Mouse (Mus musculus): ENCODE measurements around the gene Manba. TPM values are rescaled to one million over a fixed set of nuclear protein-coding genes. Genes with fewer than 3 reads are reported as not detected.

Manba gene
- 2.8 and 3.1 TPM in 2 replicates for polyA plus RNA-seq (2015; fragmentation: Nextera tagmentation; extraction: Ambion mirVana)

- no peaks in the 10 kb centered on the region for H3K9me3 ChIP-seq (replicated peaks)
- peak within 1 kb of the TSS; percentile 99 for H3K4me2 ChIP-seq
- peak within 1 kb of the TSS; percentile 63 for H3K4me3 ChIP-seq
- peak; percentile 93 for ATAC-seq
- H3K9ac ChIP-seq, result peak within 1 kb of the TSS; percentile 74
- H3K4me1 ChIP-seq, result peaks cover 6% of the 10 kb centered on the region; the same call in 1 of the 2 replicates
- no peak within 1 kb of the TSS for H3K27ac ChIP-seq
- no peaks in the 10 kb centered on the region for H3K27me3 ChIP-seq
- no peaks in the 10 kb centered on the region for H3K36me3 ChIP-seq (ENCODE audit: poor library complexity, severe bottlenecking)
- 2% methylated on average over 48 of the region's 48 CpGs for WGBS
These were observed at the start of gene Manba for GRCm38 (mm10) chr3:135485128-135485899. TSS of gene Manba (plus strand) at chr3:135485611.

GRCm38 (mm10) chr3:135436901-135437616, 48.4 kb upstream of the Manba start:
- no peak for ATAC-seq
- Histone ChIP-seq H3K9me3 (replicated peaks) (no peaks in the 10 kb centered on the region), H3K27ac (peak overlapping the region; percentile 100), H3K4me2 (peak overlapping the region; percentile 64), H3K4me1 (peaks cover 28% of the 10 kb centered on the region), H3K36me3 (ENCODE audit: poor library complexity, severe bottlenecking) (0 out of 2 replicates have a peak, but pooled peaks cover 3% of the 10 kb centered on the region), H3K4me3 (peak overlapping the region; percentile 97), H3K9ac (peak overlapping the region; percentile 71), H3K27me3 (no peaks in the 10 kb centered on the region)
- WGBS, result 36% methylated on average over 14 of the region's 14 CpGs

- peak within 1 kb of the TSS; percentile 97 for H3K4me3 ChIP-seq
- no peaks in the 10 kb centered on the region for H3K9me3 ChIP-seq (replicated peaks)
- WGBS, result under 1% methylated on average over 55 of the region's 56 CpGs
- H3K27ac ChIP-seq, result peak within 1 kb of the TSS; percentile 100
- H3K27me3 ChIP-seq, result no peaks in the 10 kb centered on the region
- peak within 1 kb of the TSS; percentile 97 for H3K4me2 ChIP-seq
- H3K36me3 ChIP-seq (ENCODE audit: poor library complexity, severe bottlenecking), result 0 out of 2 replicates have a peak, but pooled peaks cover 3% of the 10 kb centered on the region
- H3K4me1 ChIP-seq, result peaks cover 29% of the 10 kb centered on the region
- H3K9ac ChIP-seq, result peak within 1 kb of the TSS; percentile 96
- peak; percentile 95 for ATAC-seq
These were observed 47.5 kb upstream of the Manba start, which contains the start of gene Ube2d3 for GRCm38 (mm10) chr3:135437758-135438495. TSS of gene Ube2d3 (plus strand) at chr3:135438149.

GRCm38 (mm10) chr3:135438531-135438912, 46.9 kb upstream of the Manba start:
- peak overlapping the region; percentile 96 for H3K9ac ChIP-seq
- no peaks in the 10 kb centered on the region for H3K9me3 ChIP-seq (replicated peaks)
- peaks cover 35% of the 10 kb centered on the region for H3K4me1 ChIP-seq
- peak; percentile 82 for ATAC-seq
- peak overlapping the region; percentile 97 for H3K4me3 ChIP-seq
- H3K36me3 ChIP-seq (ENCODE audit: poor library complexity, severe bottlenecking), result 0 out of 2 replicates have a peak, but pooled peaks cover 3% of the 10 kb centered on the region
- WGBS, result 0% methylated on average over 22 of the region's 50 CpGs
- H3K27me3 ChIP-seq, result no peaks in the 10 kb centered on the region
- peak overlapping the region; percentile 97 for H3K4me2 ChIP-seq
- peak overlapping the region; percentile 100 for H3K27ac ChIP-seq

- Histone ChIP-seq H3K27me3 (no peaks in the 10 kb centered on the region), H3K36me3 (ENCODE audit: poor library complexity, severe bottlenecking) (0 out of 2 replicates have a peak, but pooled peaks cover 3% of the 10 kb centered on the region), H3K4me2 (peak overlapping the region; percentile 97), H3K9ac (peak overlapping the region; percentile 96), H3K4me3 (peak overlapping the region; percentile 97), H3K9me3 (replicated peaks) (no peaks in the 10 kb centered on the region), H3K27ac (peak overlapping the region; percentile 100), H3K4me1 (peaks cover 35% of the 10 kb centered on the region)
- under 1% methylated on average over 37 of the region's 76 CpGs for WGBS
- peak; percentile 60 for ATAC-seq
These were observed 46.4 kb upstream of the Manba start for GRCm38 (mm10) chr3:135438913-135439531.

- peak overlapping the region; percentile 96 for H3K9ac ChIP-seq
- 3% methylated on average over 15 of the region's 15 CpGs for WGBS
- no peaks in the 10 kb centered on the region for H3K27me3 ChIP-seq
- no peak for ATAC-seq
- H3K9me3 ChIP-seq (replicated peaks), result no peaks in the 10 kb centered on the region
- 0 out of 2 replicates have a peak, but pooled peaks cover 3% of the 10 kb centered on the region for H3K36me3 ChIP-seq (ENCODE audit: poor library complexity, severe bottlenecking)
- peak overlapping the region; percentile 100 for H3K27ac ChIP-seq
- peak overlapping the region; percentile 97 for H3K4me3 ChIP-seq
- H3K4me2 ChIP-seq, result peak overlapping the region; percentile 97
- H3K4me1 ChIP-seq, result peaks cover 38% of the 10 kb centered on the region
These were observed 45.8 kb upstream of the Manba start for GRCm38 (mm10) chr3:135439651-135440050.

GRCm38 (mm10) chr3:135440221-135440620, 45.2 kb upstream of the Manba start:
- Histone ChIP-seq H3K4me2 (peak overlapping the region; percentile 97), H3K9ac (peak overlapping the region; percentile 96), H3K36me3 (ENCODE audit: poor library complexity, severe bottlenecking) (0 out of 2 replicates have a peak, but pooled peaks cover 3% of the 10 kb centered on the region), H3K4me1 (peaks cover 38% of the 10 kb centered on the region), H3K27me3 (no peaks in the 10 kb centered on the region), H3K9me3 (replicated peaks) (no peaks in the 10 kb centered on the region), H3K4me3 (peak overlapping the region; percentile 97), H3K27ac (no peak overlapping the region)
- 19% methylated on average over 7 of the region's 7 CpGs for WGBS
- ATAC-seq, result no peak

- Histone ChIP-seq H3K4me3 (peak overlapping the region; percentile 97), H3K36me3 (ENCODE audit: poor library complexity, severe bottlenecking) (0 out of 2 replicates have a peak, but pooled peaks cover 3% of the 10 kb centered on the region), H3K27ac (no peak overlapping the region), H3K27me3 (no peaks in the 10 kb centered on the region), H3K4me1 (peaks cover 38% of the 10 kb centered on the region), H3K9ac (peak overlapping the region; percentile 96), H3K4me2 (peak overlapping the region; percentile 97), H3K9me3 (replicated peaks) (no peaks in the 10 kb centered on the region)
- no peak for ATAC-seq
- 42% methylated on average over 10 of the region's 10 CpGs for WGBS
These were observed 44.8 kb upstream of the Manba start for GRCm38 (mm10) chr3:135440621-135441020.

GRCm38 (mm10) chr3:135444930-135445329, 40.5 kb upstream of the Manba start:
- H3K4me3 ChIP-seq, result no peak overlapping the region

GRCm38 (mm10) chr3:135458981-135459380, 26.4 kb upstream of the Manba start:
- peaks cover 37% of the 10 kb centered on the region for H3K36me3 ChIP-seq (ENCODE audit: poor library complexity, severe bottlenecking)
- no peaks in the 10 kb centered on the region for H3K4me1 ChIP-seq
- no peak for ATAC-seq
- no peak overlapping the region for H3K9ac ChIP-seq
- H3K27me3 ChIP-seq, result no peaks in the 10 kb centered on the region
- no peak overlapping the region for H3K4me2 ChIP-seq
- H3K9me3 ChIP-seq (replicated peaks), result no peaks in the 10 kb centered on the region
- no peak overlapping the region for H3K27ac ChIP-seq
- H3K4me3 ChIP-seq, result no peak overlapping the region

More at GRCm38 (mm10) chr3:135444930-135445329, 40.5 kb upstream of the Manba start:
- no peaks in the 10 kb centered on the region for H3K27me3 ChIP-seq
- H3K36me3 ChIP-seq (ENCODE audit: poor library complexity, severe bottlenecking), result no peaks in the 10 kb centered on the region
- no peak overlapping the region for H3K9ac ChIP-seq
- H3K4me2 ChIP-seq, result no peak overlapping the region
- H3K9me3 ChIP-seq (replicated peaks), result no peaks in the 10 kb centered on the region
- no peak overlapping the region for H3K27ac ChIP-seq
- ATAC-seq, result no peak
- H3K4me1 ChIP-seq, result peaks cover 26% of the 10 kb centered on the region

- H3K9me3 ChIP-seq (replicated peaks), result no peaks in the 10 kb centered on the region
- 86% methylated on average over 1 of the region's 1 CpGs for WGBS
- H3K36me3 ChIP-seq (ENCODE audit: poor library complexity, severe bottlenecking), result peaks cover 10% of the 10 kb centered on the region; the same call in 1 of the 2 replicates
- no peak overlapping the region for H3K9ac ChIP-seq
- H3K4me3 ChIP-seq, result no peak overlapping the region
- no peak for ATAC-seq
- 0 out of 2 replicates have a peak, but pooled peaks cover 6% of the 10 kb centered on the region for H3K4me1 ChIP-seq
- no peak overlapping the region for H3K4me2 ChIP-seq
- no peak overlapping the region for H3K27ac ChIP-seq
- H3K27me3 ChIP-seq, result no peaks in the 10 kb centered on the region
These were observed 17.0 kb upstream of the Manba start for GRCm38 (mm10) chr3:135468402-135468801.
